Mouse (Mus musculus) activated CD4-positive, CD25-positive, alpha-beta regulatory T cell, adult 4 months (primary cell): ENCODE results near the gene Myoz1. TPM values are rescaled to one million over a fixed set of nuclear protein-coding genes. Genes with fewer than 3 reads are reported as not detected.
"Not testable (repeated sequence)": the region's sequence is repeated elsewhere in the genome, so short reads cannot be mapped to it uniquely, and the experiment has no call there.

Source experiments
- ATAC-seq: one replicate; pipeline ENCODE4 v1.8.0; 2017
- polyA plus RNA-seq, 2 experiments: library from polyadenylated mRNA; unstranded; fragments of 100-300 nt; shearing (Covaris generic); gene quantifications; one replicate each; pipeline ENCODE4 v1.2.1; 2017

Myoz1 gene
- polyA plus RNA-seq, 2 experiments from 2014 or later = not detected

DNA sequence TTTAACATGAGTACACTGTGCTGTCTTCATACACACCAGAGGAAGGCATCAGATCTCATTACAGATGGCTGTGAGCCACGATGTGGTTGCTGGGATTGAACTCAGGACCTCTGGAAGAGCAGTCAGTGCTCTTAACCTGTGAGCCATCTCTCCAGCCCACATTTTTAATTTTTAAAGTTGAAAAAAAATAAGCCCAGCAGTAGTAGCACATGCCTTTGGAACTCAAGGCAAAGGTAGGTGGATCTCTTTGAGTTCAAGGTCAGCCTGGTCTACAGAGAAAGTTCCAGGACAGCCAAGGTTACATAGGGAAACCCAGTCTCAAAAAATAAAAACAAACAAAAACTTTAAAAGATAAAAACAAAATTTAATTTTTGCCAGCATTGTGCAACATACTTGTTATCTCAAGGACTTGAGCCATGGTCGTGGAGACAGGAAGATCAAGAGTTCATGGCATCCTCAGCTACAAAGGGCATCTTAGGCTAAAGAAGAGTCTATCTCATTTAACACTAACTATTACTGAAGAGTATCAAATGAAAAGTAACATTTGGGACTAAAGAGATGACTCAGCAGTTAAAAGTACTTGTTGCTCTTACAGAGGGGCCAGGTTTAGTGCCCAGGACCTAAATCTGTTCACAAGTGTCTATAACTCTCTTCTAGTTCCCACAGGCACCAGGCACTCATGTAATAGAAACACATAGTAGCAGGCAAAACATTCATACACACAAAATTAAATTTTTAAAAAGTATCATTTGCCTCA lies 18.3 kb downstream of the Myoz1 start:
- no peak for ATAC-seq

GRCm38 (mm10) chr14:20636968-20637367 lies 19.4 kb downstream of the Myoz1 start:
- ATAC-seq = not testable (repeated sequence)

GRCm38 (mm10) chr14:20635546-20635945 lies 20.8 kb downstream of the Myoz1 start:
- no peak for ATAC-seq

DNA sequence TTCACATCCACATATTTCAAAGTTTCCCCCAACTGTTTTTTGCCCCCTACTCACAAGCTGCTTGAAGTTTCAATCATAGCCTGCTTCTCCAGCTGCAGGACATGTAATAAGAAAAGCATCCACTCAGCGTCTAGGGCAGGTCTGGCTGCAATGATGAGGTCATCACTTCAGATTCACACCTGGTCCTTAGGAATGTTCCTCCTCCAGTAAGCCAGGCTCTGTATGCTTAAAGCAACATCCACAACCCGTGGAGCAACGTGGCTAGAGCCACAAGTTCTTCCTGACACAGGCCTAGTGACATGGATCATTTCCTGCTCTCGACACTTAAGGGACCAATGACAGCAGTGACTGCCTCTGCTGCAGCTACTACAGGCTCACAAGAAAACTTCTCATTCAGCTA lies 25.1 kb downstream of the Myoz1 start:
- ATAC-seq = no peak

DNA sequence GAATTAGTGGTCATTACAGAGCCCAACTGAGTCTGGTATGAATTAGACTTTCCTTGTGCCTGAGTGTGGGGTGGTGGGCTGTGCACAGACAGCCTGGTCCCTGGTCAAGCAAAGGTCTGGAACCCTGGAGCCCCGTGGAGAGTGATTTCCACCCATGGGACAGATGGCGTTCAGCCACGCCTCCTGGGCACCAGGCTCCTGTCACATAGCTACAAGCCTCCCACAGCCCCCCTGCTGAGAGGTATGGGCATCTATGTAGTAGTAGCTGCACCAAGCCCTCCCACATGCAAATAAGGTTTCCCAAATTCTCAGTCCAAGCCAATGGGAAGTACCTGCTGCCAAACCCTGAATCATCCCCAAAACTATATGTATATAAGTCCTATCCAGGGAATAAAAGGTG lies 29.4 kb downstream of the Myoz1 start:
- no peak for ATAC-seq

GRCm38 (mm10) chr14:20626447-20626846 lies 29.9 kb downstream of the Myoz1 start:
- ATAC-seq = no peak

DNA sequence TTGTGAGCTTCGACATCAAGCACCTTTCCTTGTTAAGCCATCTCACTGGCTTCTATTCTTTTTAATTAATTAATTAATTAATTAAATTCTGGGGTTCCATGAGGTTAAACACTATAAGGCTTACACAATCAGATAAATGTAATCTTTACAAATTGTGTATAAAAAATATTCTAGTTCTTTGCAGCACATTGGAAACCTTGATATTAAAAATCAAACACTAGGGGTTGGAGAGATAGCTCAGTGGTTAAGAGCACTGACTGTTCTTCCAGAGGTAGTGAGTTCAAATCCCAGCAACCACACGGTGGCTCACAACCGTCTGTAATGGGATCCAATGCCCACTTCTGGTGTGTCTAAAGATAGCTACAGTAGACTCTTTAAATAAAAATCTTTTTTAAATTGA lies 33.4 kb downstream of the Myoz1 start:
- ATAC-seq = no peak

DNA sequence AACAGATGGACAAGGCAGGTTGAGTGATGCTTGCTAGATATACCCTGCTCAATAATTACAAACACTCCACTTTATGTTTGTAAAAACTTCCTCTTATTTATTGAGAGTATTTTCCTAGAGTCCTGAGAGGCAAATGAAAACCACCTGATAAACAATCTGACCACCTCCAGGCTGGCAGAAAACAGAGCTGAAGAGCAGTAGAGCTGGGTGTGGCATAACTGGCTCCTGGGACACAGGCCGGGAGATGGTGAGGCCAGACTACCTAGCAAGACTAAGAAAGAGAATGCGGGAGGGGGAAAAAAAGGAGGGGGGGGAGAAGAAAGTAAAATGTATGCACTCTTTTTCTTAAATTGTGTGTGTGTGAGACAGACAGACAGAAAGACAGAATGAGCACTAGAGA lies 33.9 kb downstream of the Myoz1 start:
- no peak for ATAC-seq

DNA sequence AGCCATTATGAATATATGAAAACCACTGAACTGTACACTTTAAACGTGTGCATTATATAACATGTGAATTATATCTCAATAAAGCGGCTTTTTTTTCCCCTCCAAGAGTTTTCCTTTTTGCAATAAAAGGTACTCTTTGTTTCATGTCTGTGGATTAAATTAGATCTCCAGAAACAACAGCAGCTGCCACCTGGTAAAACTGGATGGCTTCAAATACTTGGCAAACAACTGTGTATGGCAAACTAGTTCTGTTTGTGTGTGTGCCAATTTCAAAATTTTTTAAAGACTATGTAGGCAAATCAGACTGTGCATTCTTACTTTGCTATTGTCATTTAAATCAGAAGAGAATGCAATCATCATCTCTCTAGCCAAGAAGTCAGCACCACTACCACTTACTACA lies 34.4 kb downstream of the Myoz1 start:
- no peak for ATAC-seq

DNA sequence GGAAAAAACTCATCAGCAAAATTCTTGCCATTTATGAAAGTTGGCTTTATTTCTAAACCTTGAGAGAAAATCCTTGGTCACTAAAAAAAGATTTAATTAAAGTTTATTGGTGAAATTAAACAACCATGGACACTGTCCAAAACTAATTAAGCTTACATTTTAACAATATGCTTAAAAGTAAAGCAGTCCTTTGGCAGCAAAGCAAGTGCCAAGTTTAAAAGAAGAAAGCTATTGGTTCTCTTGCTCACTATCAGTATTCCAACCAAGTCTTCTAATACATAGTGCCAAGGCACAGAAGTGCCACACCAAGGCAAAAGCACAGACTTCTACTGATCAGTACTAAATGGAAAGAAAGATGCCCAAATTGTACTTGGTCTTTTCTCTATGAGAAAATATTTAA lies 37.2 kb downstream of the Myoz1 start:
- no peak for ATAC-seq

GRCm38 (mm10) chr14:20618211-20618610 lies 38.1 kb downstream of the Myoz1 start:
- ATAC-seq = no peak

GRCm38 (mm10) chr14:20616421-20616820 lies 39.9 kb downstream of the Myoz1 start:
- ATAC-seq = no peak

DNA sequence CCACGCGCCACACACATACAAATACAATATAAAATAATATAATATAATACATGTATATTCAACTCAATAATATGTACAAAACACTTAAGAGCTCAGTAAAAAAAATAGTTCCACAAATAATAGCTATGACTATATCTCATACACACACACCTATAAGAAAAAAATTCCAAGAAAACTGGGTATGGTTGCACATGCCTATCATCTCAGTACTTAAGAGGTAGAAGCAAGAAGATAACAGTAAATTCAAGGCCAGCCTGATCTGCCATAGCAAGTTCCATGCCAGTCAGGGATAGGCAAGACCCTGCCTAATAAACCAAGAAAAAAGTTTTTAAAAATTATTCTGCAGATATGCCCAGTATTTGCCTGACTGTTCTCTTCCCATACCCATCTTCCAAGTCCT lies 41.3 kb downstream of the Myoz1 start:
- ATAC-seq = no peak

GRCm38 (mm10) chr14:20612820-20613219 lies 43.5 kb downstream of the Myoz1 start:
- ATAC-seq = no peak

DNA sequence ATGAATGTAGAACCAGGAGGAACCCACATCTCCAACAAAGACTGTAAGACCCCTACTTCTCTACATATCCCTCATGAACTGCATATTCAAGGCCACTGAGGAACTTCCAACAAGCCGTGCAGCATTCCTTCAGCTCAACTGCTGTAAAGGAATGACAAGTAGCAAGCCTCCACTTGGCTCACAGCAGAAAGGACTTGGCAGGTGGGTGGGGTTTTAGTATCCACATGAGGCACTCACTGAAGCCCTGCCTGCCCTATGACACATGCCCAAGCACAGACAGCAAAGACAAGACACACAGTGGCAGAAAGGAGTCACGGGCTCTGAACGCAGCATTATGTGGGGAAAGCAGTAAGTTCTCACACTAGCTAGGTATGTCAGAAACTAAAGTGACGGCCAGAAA lies 46.2 kb downstream of the Myoz1 start:
- no peak for ATAC-seq

- ATAC-seq = no peak
Measured at GRCm38 (mm10) chr14:20609519-20609918, 46.8 kb downstream of the Myoz1 start.

GRCm38 (mm10) chr14:20607396-20608126 lies 48.8 kb downstream of the Myoz1 start:
- no peak for ATAC-seq

- ATAC-seq = no peak
Measured at GRCm38 (mm10) chr14:20601287-20601686, 55.1 kb downstream of the Myoz1 start.

- no peak for ATAC-seq
Measured at GRCm38 (mm10) chr14:20600203-20600602, 56.1 kb downstream of the Myoz1 start.

GRCm38 (mm10) chr14:20599542-20599941 lies 56.8 kb downstream of the Myoz1 start:
- no peak for ATAC-seq
